Mouse (Mus musculus) olfactory bulb, adult 2 months (tissue): Measurements from ENCODE around the gene Cacna1e.

ENCODE experiments used
- CTCF ChIP-seq: fragments of 200-500 bp; IDR thresholded peaks from 2 replicates; pipeline ENCODE4 v1.5.1; 2012; ENCODE audit warnings: low read depth, mild to moderate bottlenecking, low read length, moderate library complexity; ENCODE audit not compliant: insufficient read depth
- POLR2A ChIP-seq: fragments of 200-500 bp; IDR thresholded peaks from 2 replicates; pipeline ENCODE4 v1.6.1; 2012; ENCODE audit warnings: mild to moderate bottlenecking, low read depth, low read length, moderate library complexity; ENCODE audit not compliant: insufficient read depth

DNA sequence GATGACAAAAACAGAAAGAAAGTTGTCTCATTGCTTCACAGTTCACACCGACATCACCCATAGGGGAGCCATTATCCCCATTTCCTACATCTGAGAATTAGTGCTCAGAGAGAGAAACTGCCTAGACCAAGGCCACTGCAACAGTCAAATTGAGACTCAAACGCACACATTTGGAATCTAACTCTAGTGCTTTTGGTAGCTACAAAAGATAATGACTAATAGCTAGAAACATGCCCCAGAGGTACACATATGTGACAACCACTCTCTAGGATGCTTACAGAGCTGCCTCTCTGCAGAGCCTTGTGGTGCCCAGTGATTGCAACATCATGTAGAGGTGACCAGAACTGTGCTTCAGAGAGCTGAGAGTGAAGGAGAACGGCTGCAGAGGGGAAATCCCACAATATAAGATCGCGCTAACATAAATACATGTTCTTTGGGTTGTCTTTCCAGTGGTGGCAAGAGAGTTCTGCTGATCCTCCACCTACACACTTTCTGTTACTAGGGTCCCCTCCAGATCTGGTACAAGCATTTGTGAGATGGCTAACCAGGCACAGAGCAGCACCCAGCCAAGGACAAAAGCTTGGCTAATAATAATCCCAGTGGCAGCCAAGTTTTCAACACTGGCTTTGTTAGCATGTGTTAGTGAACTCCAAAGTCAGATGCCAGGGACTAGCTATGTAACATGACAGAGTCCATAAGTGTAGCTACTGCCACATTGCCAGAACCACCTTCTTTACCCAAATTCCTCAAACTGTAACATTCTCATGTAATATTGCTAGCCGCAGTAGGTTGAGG lies 237.9 kb downstream of the Cacna1e start:
- no peak for TF ChIP-seq POLR2A
- no peak for TF ChIP-seq CTCF
